Mouse (Mus musculus): Measurements from ENCODE around the gene Olfr1019. TPM values are rescaled to one million over a fixed set of nuclear protein-coding genes. Genes with fewer than 3 reads are reported as not detected.

The Olfr1019 gene
- polyA plus RNA-seq (2015; fragmentation: Nextera tagmentation; extraction: Ambion mirVana), result not detected in 2 replicates

DNA sequence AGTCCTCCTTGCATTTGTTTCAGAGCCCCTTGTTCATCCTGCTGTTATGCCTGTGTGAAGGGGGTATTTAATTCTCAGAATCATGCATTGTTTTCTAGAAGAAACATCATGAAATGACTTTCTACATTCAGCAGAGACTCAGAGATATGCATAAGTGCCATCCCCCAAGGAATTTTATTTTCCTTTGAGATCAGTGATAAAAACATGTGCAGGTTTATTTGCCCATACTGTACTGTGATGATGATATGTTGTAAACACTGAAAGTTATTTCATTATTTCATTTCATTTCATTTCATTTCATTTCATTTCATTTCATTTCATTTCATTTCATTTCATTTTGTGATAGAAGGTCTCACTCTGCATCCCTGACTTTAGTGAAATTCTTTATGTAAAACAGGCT, at the start of gene Olfr1019:
Gene Olfr1019 (minus strand): TSS at position 101 of the 400 bp plus-strand sequence.

GRCm38 (mm10) chr2:85885340-85885739, 40.1 kb upstream of the Olfr1019 start, which contains the start of gene Olfr1023:
Gene Olfr1023, plus strand, starts transcription at chr2:85885640.

GRCm38 (mm10) chr2:85868294-85868693, 23.0 kb upstream of the Olfr1019 start, which contains the start of gene Olfr1022:
Gene Olfr1022, plus strand, starts transcription at chr2:85868594.

DNA sequence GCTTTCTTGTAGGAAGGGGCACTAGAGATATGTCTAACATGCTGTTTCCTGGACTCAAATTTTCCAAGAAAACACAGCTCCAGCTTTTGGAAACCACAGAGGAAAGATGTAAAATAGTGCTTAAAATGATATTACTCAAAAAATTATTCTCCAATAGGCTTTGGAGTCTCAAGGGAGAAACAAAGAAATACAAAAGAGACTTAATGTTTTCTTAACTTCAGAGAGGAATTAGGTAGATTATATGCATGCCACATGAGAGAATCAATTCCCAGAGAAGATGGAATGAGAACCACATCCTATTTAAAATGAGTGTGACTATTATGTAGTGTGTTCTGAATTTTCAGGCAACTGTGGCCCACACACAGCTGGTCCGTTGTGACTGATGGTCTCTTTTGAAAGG, 1.4 kb upstream of the Olfr1019 start, which contains the start of gene Olfr1020:
Gene Olfr1020 (plus strand): TSS at position 301 of the 400 bp plus-strand sequence.

DNA sequence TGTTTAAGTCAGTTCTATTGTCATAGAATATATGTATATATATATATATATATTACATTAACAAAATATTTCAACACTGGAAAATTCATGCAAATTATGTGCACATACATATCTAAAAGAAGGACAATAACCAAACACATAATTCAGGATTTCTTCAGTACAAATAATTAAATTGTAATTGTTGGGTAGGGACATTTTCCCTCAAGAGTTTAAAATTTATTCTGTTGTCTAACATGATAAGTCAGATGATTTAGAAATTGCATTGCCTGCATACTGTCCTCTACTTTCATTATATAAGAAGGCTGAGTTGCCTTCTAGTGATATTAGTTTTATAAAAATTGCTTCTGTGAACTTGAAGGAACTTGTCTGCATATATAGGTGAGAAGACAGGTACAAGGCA, 27.1 kb downstream of the Olfr1019 start, which contains the start of gene Olfr1018:
Gene Olfr1018 (plus strand): TSS at position 301 of the 400 bp plus-strand sequence.

DNA sequence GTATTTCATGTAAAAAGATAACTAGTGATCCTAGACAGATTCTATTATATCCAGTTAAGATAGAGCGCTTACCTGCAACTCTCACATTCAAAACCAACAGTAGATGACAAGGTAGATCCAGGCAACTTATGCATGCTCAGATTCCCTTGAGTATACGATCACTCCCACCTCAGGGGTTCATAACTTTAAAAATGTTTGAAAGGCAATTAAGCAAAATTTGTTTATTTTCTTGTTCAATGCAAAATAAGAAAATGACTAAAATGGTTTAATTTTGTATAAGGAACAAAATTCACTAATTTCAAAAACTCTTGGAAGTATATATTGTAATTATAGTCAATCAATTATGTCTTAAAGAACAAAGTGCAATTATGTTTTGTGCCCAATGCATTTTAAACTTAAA, 42.8 kb downstream of the Olfr1019 start, which contains the start of gene Olfr1016:
Gene Olfr1016 (minus strand): TSS at position 101 of the 400 bp plus-strand sequence.

Other genes starting within 250 kb of the Olfr1019 start
- gene Olfr1000, start 233.6 kb downstream of the Olfr1019 start, polyA plus RNA-seq (2015; fragmentation: Nextera tagmentation; extraction: Ambion mirVana), result not detected in 2 replicates
- gene Olfr1002, start 194.8 kb downstream of the Olfr1019 start, polyA plus RNA-seq (2015; fragmentation: Nextera tagmentation; extraction: Ambion mirVana), result not detected in 2 replicates
- gene Olfr154, start 181.0 kb downstream of the Olfr1019 start, polyA plus RNA-seq (2015; fragmentation: Nextera tagmentation; extraction: Ambion mirVana), result not detected in 2 replicates
- 0.11 TPM in 1 of 2 replicates, not detected in the other for gene Olfr1006, start 166.7 kb downstream of the Olfr1019 start, polyA plus RNA-seq (2015; fragmentation: Nextera tagmentation; extraction: Ambion mirVana)
- gene Olfr1008, start 156.1 kb downstream of the Olfr1019 start, polyA plus RNA-seq (2015; fragmentation: Nextera tagmentation; extraction: Ambion mirVana), result not detected in 2 replicates
- not detected in 2 replicates for gene Olfr1009, start 130.1 kb downstream of the Olfr1019 start, polyA plus RNA-seq (2015; fragmentation: Nextera tagmentation; extraction: Ambion mirVana)
- gene Olfr1012, start 82.7 kb downstream of the Olfr1019 start, polyA plus RNA-seq (2015; fragmentation: Nextera tagmentation; extraction: Ambion mirVana), result 0.05 TPM in 1 of 2 replicates, not detected in the other
- not detected in 2 replicates for gene Olfr1013, start 78.4 kb downstream of the Olfr1019 start, polyA plus RNA-seq (2015; fragmentation: Nextera tagmentation; extraction: Ambion mirVana)
- not detected in 2 replicates for gene Olfr1014, start 72.8 kb downstream of the Olfr1019 start, polyA plus RNA-seq (2015; fragmentation: Nextera tagmentation; extraction: Ambion mirVana)
- not detected in 2 replicates for gene Olfr1015, start 63.5 kb downstream of the Olfr1019 start, polyA plus RNA-seq (2015; fragmentation: Nextera tagmentation; extraction: Ambion mirVana)
- not detected in 2 replicates for gene Olfr1016, start 42.9 kb downstream of the Olfr1019 start, polyA plus RNA-seq (2015; fragmentation: Nextera tagmentation; extraction: Ambion mirVana)
- gene Olfr1018, start 27.0 kb downstream of the Olfr1019 start, polyA plus RNA-seq (2015; fragmentation: Nextera tagmentation; extraction: Ambion mirVana), result not detected in 2 replicates
- gene Olfr1020, start 1.5 kb upstream of the Olfr1019 start, polyA plus RNA-seq (2015; fragmentation: Nextera tagmentation; extraction: Ambion mirVana), result not detected in 2 replicates
- gene Olfr1022, start 23.1 kb upstream of the Olfr1019 start, polyA plus RNA-seq (2015; fragmentation: Nextera tagmentation; extraction: Ambion mirVana), result not detected in 2 replicates
- gene Olfr1023, start 40.2 kb upstream of the Olfr1019 start, polyA plus RNA-seq (2015; fragmentation: Nextera tagmentation; extraction: Ambion mirVana), result not detected in 2 replicates
- gene Olfr1024, start 59.6 kb upstream of the Olfr1019 start, polyA plus RNA-seq (2015; fragmentation: Nextera tagmentation; extraction: Ambion mirVana), result not detected in 2 replicates
- gene Olfr1025-ps1, start 69.7 kb upstream of the Olfr1019 start, polyA plus RNA-seq (2015; fragmentation: Nextera tagmentation; extraction: Ambion mirVana), result 0.13 TPM in 1 of 2 replicates, not detected in the other
- not detected in 2 replicates for gene Olfr1026, start 76.1 kb upstream of the Olfr1019 start, polyA plus RNA-seq (2015; fragmentation: Nextera tagmentation; extraction: Ambion mirVana)
- gene Olfr1028, start 105.0 kb upstream of the Olfr1019 start, polyA plus RNA-seq (2015; fragmentation: Nextera tagmentation; extraction: Ambion mirVana), result not detected in 2 replicates
- gene Olfr1029, start 128.4 kb upstream of the Olfr1019 start, polyA plus RNA-seq (2015; fragmentation: Nextera tagmentation; extraction: Ambion mirVana), result not detected in 2 replicates
- not detected in 2 replicates for gene Olfr1030, start 133.8 kb upstream of the Olfr1019 start, polyA plus RNA-seq (2015; fragmentation: Nextera tagmentation; extraction: Ambion mirVana)
- not detected in 2 replicates for gene Olfr1031, start 144.8 kb upstream of the Olfr1019 start, polyA plus RNA-seq (2015; fragmentation: Nextera tagmentation; extraction: Ambion mirVana)
- not detected in 2 replicates for gene Olfr1032, start 160.1 kb upstream of the Olfr1019 start, polyA plus RNA-seq (2015; fragmentation: Nextera tagmentation; extraction: Ambion mirVana)
- gene Olfr1033, start 175.2 kb upstream of the Olfr1019 start, polyA plus RNA-seq (2015; fragmentation: Nextera tagmentation; extraction: Ambion mirVana), result 6.6 and 7.4 TPM in 2 replicates
- 0.05 and 0.08 TPM in 2 replicates for gene Olfr1034, start 200.4 kb upstream of the Olfr1019 start, polyA plus RNA-seq (2015; fragmentation: Nextera tagmentation; extraction: Ambion mirVana)
- gene Olfr1036, start 228.5 kb upstream of the Olfr1019 start, polyA plus RNA-seq (2015; fragmentation: Nextera tagmentation; extraction: Ambion mirVana), result not detected in 2 replicates
- not detected in 2 replicates for gene Olfr1037, start 241.9 kb upstream of the Olfr1019 start, polyA plus RNA-seq (2015; fragmentation: Nextera tagmentation; extraction: Ambion mirVana)

All from adrenal gland, postnatal 0 days (tissue).